Mouse (Mus musculus) midbrain, embryonic 13.5 days (tissue): ENCODE data around the gene Paqr6. TPM values are rescaled to one million over a fixed set of nuclear protein-coding genes. Genes with fewer than 3 reads are reported as not detected.

Experiments
- ATAC-seq: fragments of 200-750 bp; cut with Nextera tagmentation; 2 replicates; pipeline ENCODE4 v1.8.0; 2017; ENCODE audit warnings: mild to moderate bottlenecking, moderate TSS enrichment, moderate library complexity
- H3K27ac ChIP-seq: fragments of 300-500 bp; sonication (generic); 2 replicates; pipeline ENCODE4 v1.5.1; 2015; ENCODE audit warnings: inconsistent platforms, mild to moderate bottlenecking, moderate library complexity
- H3K27me3 ChIP-seq: fragments of 300-500 bp; sonication (generic); 2 replicates; pipeline ENCODE4 v1.6.1; 2015; ENCODE audit warnings: mild to moderate bottlenecking, inconsistent platforms
- H3K36me3 ChIP-seq: fragments of 300-500 bp; sonication (generic); 2 replicates; pipeline ENCODE4 v1.6.1; 2015; ENCODE audit warnings: mild to moderate bottlenecking, inconsistent platforms
- H3K4me1 ChIP-seq: fragments of 300-500 bp; sonication (generic); replicated peaks from 2 replicates; pipeline ENCODE4 v1.6.1; 2015; ENCODE audit warnings: inconsistent platforms
- H3K4me2 ChIP-seq: fragments of 300-500 bp; sonication (generic); replicated peaks from 2 replicates; pipeline ENCODE4 v1.6.1; 2015; ENCODE audit warnings: moderate library complexity, mild to moderate bottlenecking, inconsistent platforms
- H3K4me3 ChIP-seq: fragments of 300-500 bp; sonication (generic); replicated peaks from 2 replicates; pipeline ENCODE4 v1.5.1; 2015; ENCODE audit warnings: mild to moderate bottlenecking, inconsistent platforms
- H3K9ac ChIP-seq: fragments of 300-500 bp; sonication (generic); replicated peaks from 2 replicates; pipeline ENCODE4 v1.6.1; 2015; ENCODE audit warnings: mild to moderate bottlenecking, inconsistent platforms
- H3K9me3 ChIP-seq: fragments of 300-500 bp; sonication (generic); 2 replicates; pipeline ENCODE4 v1.6.1; 2016; ENCODE audit warnings: mild to moderate bottlenecking, inconsistent platforms
- WGBS: fragments of 180-500 bp; shearing (Covaris S2); methylation state at CpG from one replicate; pipeline ENCODE4 v1.1.7; 2015; 5-methylcytosine and 5-hydroxymethylcytosine counted together
- polyA plus RNA-seq: library from polyadenylated mRNA; unstranded; fragments of >200 nt; fragmentation: Nextera tagmentation; extraction: Ambion mirVana; gene quantifications from 2 replicates; pipeline ENCODE4 v1.2.1, GENCODE M21; 2015

Paqr6 gene
- polyA plus RNA-seq, 1 experiment from 2014 or later, result 1.0 TPM

GRCm38 (mm10) chr3:88398666-88399065, 34.3 kb downstream of the Paqr6 start:
- 80% methylated on average over 2 of the region's 2 CpGs for WGBS
- no peak for ATAC-seq
- no peak overlapping the region for H3K4me2 ChIP-seq

DNA sequence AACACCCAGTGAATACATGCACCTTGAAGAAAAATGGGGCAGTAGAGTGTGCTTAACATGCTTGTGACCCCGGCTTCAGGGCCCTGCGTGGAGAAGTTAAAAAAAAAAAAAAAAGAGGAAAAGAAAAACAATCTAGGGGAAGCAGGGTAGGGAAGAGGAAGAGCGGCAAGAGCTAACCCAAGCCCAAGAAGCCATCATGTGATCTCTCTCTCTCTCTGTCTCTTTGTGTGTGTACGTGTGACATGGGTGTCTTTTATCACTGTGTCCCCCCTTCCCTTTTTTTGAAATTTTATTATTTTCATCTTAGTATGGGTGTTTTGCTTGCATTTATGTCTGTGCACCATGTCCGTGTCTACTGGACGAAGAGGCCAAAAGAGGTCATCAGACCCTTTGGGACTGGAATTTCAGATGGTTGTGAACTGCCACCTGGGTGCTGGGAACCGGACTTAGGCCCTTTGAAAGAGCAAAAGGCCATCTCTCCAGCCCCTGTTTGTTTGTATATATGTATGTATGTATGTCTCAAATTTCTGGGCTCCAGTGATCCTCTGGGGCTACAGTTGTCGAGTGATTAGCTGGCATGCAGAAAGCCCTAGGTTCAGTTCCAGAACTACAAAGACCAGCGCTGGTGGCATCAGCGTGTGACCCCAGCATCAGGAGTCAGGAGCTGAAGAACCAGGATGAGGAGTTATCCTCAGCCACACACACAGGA, 39.3 kb downstream of the Paqr6 start:
- H3K27me3 ChIP-seq, result no peaks in the 10 kb centered on the region
- H3K4me3 ChIP-seq, result no peak overlapping the region
- peaks cover 8% of the 10 kb centered on the region for H3K4me1 ChIP-seq
- H3K9ac ChIP-seq, result no peak overlapping the region
- ATAC-seq, result no peak
- H3K36me3 ChIP-seq, result peaks cover 4% of the 10 kb centered on the region; the same call in 1 of the 2 replicates
- no peak overlapping the region for H3K4me2 ChIP-seq
- H3K9me3 ChIP-seq, result no peaks in the 10 kb centered on the region
- 94% methylated on average over 10 of the region's 10 CpGs for WGBS
- H3K27ac ChIP-seq, result no peak overlapping the region

More at GRCm38 (mm10) chr3:88398666-88399065, 34.3 kb downstream of the Paqr6 start:
- Histone ChIP-seq H3K9ac (no peak overlapping the region), H3K4me1 (no peaks in the 10 kb centered on the region), H3K27ac (no peak overlapping the region), H3K36me3 (peaks cover 4% of the 10 kb centered on the region; the same call in 1 of the 2 replicates), H3K9me3 (no peaks in the 10 kb centered on the region), H3K27me3 (no peaks in the 10 kb centered on the region), H3K4me3 (no peak overlapping the region)

- H3K4me3 ChIP-seq, result no peak overlapping the region
- H3K27ac ChIP-seq, result no peak overlapping the region
- H3K9ac ChIP-seq, result no peak overlapping the region
- peaks cover 26% of the 10 kb centered on the region for H3K4me1 ChIP-seq
- no peaks in the 10 kb centered on the region for H3K9me3 ChIP-seq
- H3K27me3 ChIP-seq, result no peaks in the 10 kb centered on the region
- ATAC-seq, result peak; percentile 26; the same call in 1 of the 2 replicates
- H3K4me2 ChIP-seq, result no peak overlapping the region
- 0% methylated on average over 2 of the region's 2 CpGs for WGBS
- peaks cover 10% of the 10 kb centered on the region for H3K36me3 ChIP-seq
Measured at GRCm38 (mm10) chr3:88407090-88407489, 42.7 kb downstream of the Paqr6 start.

DNA sequence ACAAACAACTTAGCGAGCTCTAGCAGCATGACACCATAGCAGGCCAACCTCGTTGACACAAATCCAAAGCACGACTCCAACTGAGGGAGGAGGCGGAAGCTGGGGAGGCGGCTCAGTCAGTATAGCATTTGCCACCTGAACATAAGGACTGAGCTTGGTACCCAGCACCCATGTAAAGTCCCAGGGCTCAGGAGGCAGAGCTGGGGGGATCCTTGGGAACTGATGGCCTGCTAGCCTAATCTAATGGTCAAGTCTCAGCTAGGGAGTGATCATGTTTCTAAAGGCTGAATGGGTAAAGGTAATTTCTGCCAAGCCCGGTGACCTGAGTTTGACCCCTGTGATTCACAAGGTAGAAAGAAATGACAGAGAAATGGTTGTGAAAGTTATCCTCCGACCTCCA, 43.1 kb downstream of the Paqr6 start:
- no peak overlapping the region for H3K9ac ChIP-seq

DNA sequence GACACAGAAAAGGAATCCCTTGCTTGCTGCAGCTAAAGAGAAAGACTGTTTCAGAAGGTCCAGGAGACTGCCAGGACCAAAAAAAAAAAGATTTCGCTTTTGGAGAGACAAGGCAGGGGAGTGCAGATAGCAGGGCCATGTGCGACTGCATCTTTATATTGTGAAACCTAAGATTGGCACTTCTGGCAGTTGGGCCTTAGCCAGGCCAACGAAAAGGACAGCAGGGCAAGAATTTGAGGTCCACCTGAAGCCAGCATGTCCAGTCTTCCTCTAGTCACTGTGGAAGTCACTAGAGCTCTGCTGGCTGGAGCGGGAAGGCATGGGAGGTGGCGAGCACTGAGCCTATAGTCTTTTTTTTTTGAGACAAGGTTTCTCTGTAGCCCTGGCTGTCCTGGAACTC, 44.6 kb downstream of the Paqr6 start:
- Histone ChIP-seq H3K27ac (no peak overlapping the region), H3K4me1 (peaks cover 26% of the 10 kb centered on the region), H3K4me3 (peak overlapping the region; percentile 71), H3K27me3 (no peaks in the 10 kb centered on the region), H3K4me2 (peak overlapping the region; percentile 75), H3K36me3 (peaks cover 26% of the 10 kb centered on the region), H3K9ac (peak overlapping the region; percentile 83; the same call in 1 of the 2 replicates), H3K9me3 (no peaks in the 10 kb centered on the region)
- WGBS, result 58% methylated on average over 5 of the region's 5 CpGs
- ATAC-seq, result no peak

More for the DNA sequence above, 43.1 kb downstream of the Paqr6 start:
- peaks cover 14% of the 10 kb centered on the region for H3K36me3 ChIP-seq
- H3K4me1 ChIP-seq, result peaks cover 26% of the 10 kb centered on the region
- H3K9me3 ChIP-seq, result no peaks in the 10 kb centered on the region
- WGBS, result 59% methylated on average over 7 of the region's 7 CpGs
- no peaks in the 10 kb centered on the region for H3K27me3 ChIP-seq
- H3K4me3 ChIP-seq, result no peak overlapping the region
- no peak overlapping the region for H3K4me2 ChIP-seq
- no peak for ATAC-seq
- H3K27ac ChIP-seq, result no peak overlapping the region

DNA sequence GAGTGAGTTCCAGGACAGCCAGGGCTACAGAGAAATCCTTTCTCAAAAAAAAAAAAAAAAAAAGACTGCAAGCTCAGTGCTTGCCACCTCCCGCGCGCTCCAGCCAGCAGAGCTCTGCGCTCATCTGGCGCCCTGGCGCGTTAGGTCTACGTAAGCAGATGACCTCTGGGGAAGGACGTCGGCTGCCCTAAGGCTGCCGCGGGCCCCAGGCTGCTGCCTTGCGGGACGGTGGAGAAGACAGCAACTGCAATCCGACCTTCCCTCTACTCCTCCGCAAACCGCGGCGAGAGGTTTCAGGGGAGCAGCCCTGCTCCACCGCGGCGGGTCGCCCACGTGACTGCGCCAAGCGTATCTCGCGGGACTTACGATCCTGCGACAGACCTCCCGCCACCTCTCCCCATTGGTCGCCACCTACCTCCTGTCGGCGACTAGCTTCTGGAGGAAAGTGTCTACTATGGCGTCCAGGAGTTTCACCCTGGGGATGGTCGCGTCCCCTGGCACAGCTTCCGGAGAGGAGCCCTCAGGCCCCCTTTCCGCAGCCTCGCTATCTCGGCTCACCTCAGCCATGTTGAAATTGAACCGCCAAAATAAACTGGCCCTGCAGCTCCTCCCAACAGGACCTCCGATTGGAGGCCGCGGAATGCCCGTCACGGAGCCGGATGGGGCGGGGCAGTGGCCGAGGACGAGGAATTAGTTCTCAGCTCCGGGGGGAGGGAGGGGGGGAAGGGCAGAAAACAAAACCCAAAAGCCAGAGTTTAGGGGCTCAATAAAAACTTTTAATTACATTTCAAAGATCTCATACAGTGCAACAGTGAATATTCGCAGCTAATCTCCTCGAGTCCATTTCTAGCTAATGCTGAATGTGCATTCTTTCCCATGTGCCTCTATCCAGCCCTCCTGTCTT, 45.6 kb downstream of the Paqr6 start, which contains the start of gene Pmf1:
Gene Pmf1, minus strand, starts transcription at position 591 of the 904 bp plus-strand sequence.
- Histone ChIP-seq H3K4me2 (peak within 1 kb of the TSS; percentile 75), H3K9ac (peak within 1 kb of the TSS; percentile 83), H3K27me3 (no peaks in the 10 kb centered on the region), H3K9me3 (no peaks in the 10 kb centered on the region), H3K4me3 (peak within 1 kb of the TSS; percentile 71), H3K27ac (peak within 1 kb of the TSS; percentile 88), H3K36me3 (peaks cover 36% of the 10 kb centered on the region), H3K4me1 (peaks cover 26% of the 10 kb centered on the region)
- under 1% methylated on average over 54 of the region's 54 CpGs for WGBS
- ATAC-seq, result peak; percentile 92

- Histone ChIP-seq H3K27me3 (no peaks in the 10 kb centered on the region), H3K9me3 (no peaks in the 10 kb centered on the region), H3K4me3 (peak overlapping the region; percentile 71), H3K4me1 (peaks cover 26% of the 10 kb centered on the region), H3K36me3 (peaks cover 42% of the 10 kb centered on the region), H3K27ac (peak overlapping the region; percentile 68), H3K9ac (peak overlapping the region; percentile 83; the same call in 1 of the 2 replicates), H3K4me2 (peak overlapping the region; percentile 75)
- WGBS, result 32% methylated on average over 7 of the region's 7 CpGs
- ATAC-seq, result no peak; the same call in 1 of the 2 replicates
Measured at GRCm38 (mm10) chr3:88410645-88411031, 46.3 kb downstream of the Paqr6 start.

- ATAC-seq, result no peak
- peaks cover 26% of the 10 kb centered on the region for H3K4me1 ChIP-seq
- 89% methylated on average over 4 of the region's 4 CpGs for WGBS
- no peak overlapping the region for H3K4me3 ChIP-seq
- H3K36me3 ChIP-seq, result peaks cover 53% of the 10 kb centered on the region
- H3K4me2 ChIP-seq, result no peak overlapping the region
- no peaks in the 10 kb centered on the region for H3K27me3 ChIP-seq
- no peak overlapping the region for H3K9ac ChIP-seq
- H3K27ac ChIP-seq, result no peak overlapping the region
- no peaks in the 10 kb centered on the region for H3K9me3 ChIP-seq
Measured at GRCm38 (mm10) chr3:88411681-88412080, 47.3 kb downstream of the Paqr6 start.

DNA sequence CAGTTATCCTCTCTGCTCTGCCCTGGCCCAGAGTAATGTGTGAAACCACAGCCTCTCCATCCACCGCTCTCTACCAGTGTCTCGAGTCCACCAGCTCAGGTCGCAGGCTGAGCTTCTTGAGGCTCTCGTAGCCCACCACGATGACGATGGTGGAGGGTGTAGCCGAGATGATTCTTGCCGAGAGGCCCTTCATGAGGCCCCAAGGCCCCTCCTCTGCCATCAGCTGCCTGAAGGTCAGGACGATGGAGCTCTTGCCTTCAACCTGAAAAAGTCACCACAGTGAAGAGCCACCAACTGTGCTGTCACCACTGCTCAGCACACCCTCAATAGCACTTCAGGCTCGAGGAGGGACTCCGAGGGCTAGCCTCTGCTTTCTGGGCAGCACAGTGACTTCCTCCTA, 48.3 kb downstream of the Paqr6 start:
- Histone ChIP-seq H3K4me2 (no peak overlapping the region), H3K27ac (no peak overlapping the region), H3K4me3 (no peak overlapping the region), H3K36me3 (peaks cover 62% of the 10 kb centered on the region), H3K9me3 (no peaks in the 10 kb centered on the region), H3K9ac (no peak overlapping the region), H3K4me1 (peaks cover 24% of the 10 kb centered on the region), H3K27me3 (no peaks in the 10 kb centered on the region)
- no peak for ATAC-seq
- 92% methylated on average over 11 of the region's 11 CpGs for WGBS

GRCm38 (mm10) chr3:88415668-88416067, 51.3 kb downstream of the Paqr6 start:
- no peak for ATAC-seq
- Histone ChIP-seq H3K4me3 (no peak overlapping the region), H3K4me2 (no peak overlapping the region), H3K9me3 (no peaks in the 10 kb centered on the region), H3K9ac (no peak overlapping the region), H3K4me1 (peaks cover 3% of the 10 kb centered on the region), H3K36me3 (peaks cover 93% of the 10 kb centered on the region), H3K27ac (no peak overlapping the region), H3K27me3 (no peaks in the 10 kb centered on the region)
- WGBS, result 89% methylated on average over 4 of the region's 4 CpGs

- Histone ChIP-seq H3K4me3 (no peak overlapping the region), H3K9me3 (no peaks in the 10 kb centered on the region), H3K27ac (no peak overlapping the region), H3K9ac (no peak overlapping the region; the same call in 1 of the 2 replicates), H3K4me1 (peaks cover 13% of the 10 kb centered on the region), H3K27me3 (no peaks in the 10 kb centered on the region), H3K36me3 (peaks cover 83% of the 10 kb centered on the region), H3K4me2 (no peak overlapping the region)
- ATAC-seq, result no peak
- WGBS, result 87% methylated on average over 6 of the region's 6 CpGs
Measured at GRCm38 (mm10) chr3:88418016-88418415, 53.6 kb downstream of the Paqr6 start.
